Mouse (Mus musculus) bone marrow macrophage, adult 2 months (primary cell): Measurements from ENCODE around the gene Wdr38. TPM values are rescaled to one million over a fixed set of nuclear protein-coding genes. Genes with fewer than 3 reads are reported as not detected.

Source experiments
- H3K27ac ChIP-seq: 2 replicates; pipeline ENCODE4 v1.5.1; 2012; ENCODE audit warnings: low read depth, low read length; ENCODE audit not compliant: insufficient read depth
- H3K4me1 ChIP-seq: 2 replicates; pipeline ENCODE4 v1.6.1; 2012; ENCODE audit warnings: low read length; ENCODE audit not compliant: control insufficient read depth, insufficient read depth
- H3K4me3 ChIP-seq: 2 replicates; pipeline ENCODE4 v1.5.1; 2012; ENCODE audit warnings: mild to moderate bottlenecking, low read length, moderate library complexity; ENCODE audit not compliant: insufficient read depth
- CTCF ChIP-seq: IDR thresholded peaks from 2 replicates; pipeline ENCODE4 v1.5.1; 2012; ENCODE audit warnings: low read depth, mild to moderate bottlenecking, low read length, moderate library complexity
- POLR2A ChIP-seq: IDR thresholded peaks from 2 replicates; pipeline ENCODE4 v1.6.1; 2012; ENCODE audit warnings: mild to moderate bottlenecking, low read depth, low read length, borderline replicate concordance
- polyA plus RNA-seq: library from polyadenylated mRNA; stranded (reverse); fragments of >200 nt; gene quantifications from 2 replicates; pipeline ENCODE4 v1.2.4, GENCODE M21; 2012; ENCODE audit not compliant: missing spikeins, insufficient read depth, insufficient read length

The Wdr38 gene
- polyA plus RNA-seq, 1 experiment = 1.1 TPM

DNA sequence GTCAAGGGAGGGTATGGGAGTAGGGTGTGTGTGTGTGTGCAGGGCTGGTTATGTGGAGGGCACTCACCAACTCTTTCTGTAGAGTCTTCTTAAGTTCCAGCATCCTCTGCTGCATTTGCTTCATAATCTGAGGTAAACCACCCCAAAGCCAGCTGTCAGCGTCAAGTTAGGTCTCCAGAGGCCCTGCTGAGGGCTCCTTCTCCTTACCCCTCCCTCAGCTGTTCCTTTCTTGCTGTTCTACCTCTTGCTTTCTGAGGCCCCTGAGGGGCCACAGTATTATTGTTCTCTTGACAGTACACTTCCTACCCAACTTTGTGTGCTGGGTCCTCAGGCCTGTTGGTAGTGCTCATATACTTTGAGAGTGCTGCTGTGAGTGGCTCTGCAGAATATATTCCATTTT lies 22.7 kb downstream of the Wdr38 start:
- Histone ChIP-seq H3K4me3 (no peak overlapping the region), H3K4me1 (0 out of 2 replicates have a peak, but pooled peaks cover 3% of the 10 kb centered on the region), H3K27ac (no peak overlapping the region)
- no peak for TF ChIP-seq CTCF

DNA sequence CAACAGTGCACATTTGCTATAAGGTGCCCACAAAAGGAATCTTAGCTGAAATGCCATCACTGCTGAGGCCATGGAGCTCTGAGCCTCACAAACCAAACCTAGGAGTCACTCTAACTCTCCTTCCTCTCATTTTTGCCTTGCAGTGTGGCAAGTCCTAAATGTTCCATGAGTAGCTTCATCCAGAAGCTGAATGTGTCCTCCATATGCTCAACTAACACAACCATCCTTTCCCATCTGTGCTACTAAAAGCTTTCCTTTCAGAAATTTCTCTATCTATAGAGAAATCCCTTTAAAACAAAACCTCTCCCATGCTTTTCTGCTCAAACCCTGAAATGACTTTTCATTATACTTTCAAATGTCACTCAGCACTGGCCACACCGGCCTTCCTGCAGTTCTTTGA lies 34.3 kb downstream of the Wdr38 start:
- no peak for TF ChIP-seq CTCF
- TF ChIP-seq POLR2A = no peak
- H3K4me1 ChIP-seq = no peaks in the 10 kb centered on the region
- H3K27ac ChIP-seq = no peak overlapping the region
- no peak overlapping the region for H3K4me3 ChIP-seq

DNA sequence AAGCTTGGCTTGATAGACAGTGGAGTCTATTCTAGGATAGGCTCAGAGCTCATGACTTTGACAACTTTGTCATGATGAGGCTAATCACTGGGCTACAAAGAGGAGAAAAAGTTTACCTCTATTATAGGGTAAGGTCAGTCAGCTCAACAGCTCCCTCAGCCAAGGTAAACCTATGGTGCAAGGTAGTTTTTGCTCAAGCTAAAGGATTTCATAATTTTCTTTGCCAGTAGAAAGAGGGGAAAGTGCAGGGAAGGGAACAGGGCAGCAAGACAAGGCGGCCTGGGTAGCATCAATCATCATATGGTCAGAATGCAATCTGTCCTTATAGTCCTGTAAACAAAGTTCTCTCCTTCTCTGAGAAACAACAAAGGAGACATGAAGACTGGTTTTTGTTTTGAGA lies 42.9 kb downstream of the Wdr38 start:
- H3K4me3 ChIP-seq = no peak overlapping the region
- TF ChIP-seq POLR2A (no peak), CTCF (no peak)
- H3K27ac ChIP-seq = no peak overlapping the region
- no peaks in the 10 kb centered on the region for H3K4me1 ChIP-seq

DNA sequence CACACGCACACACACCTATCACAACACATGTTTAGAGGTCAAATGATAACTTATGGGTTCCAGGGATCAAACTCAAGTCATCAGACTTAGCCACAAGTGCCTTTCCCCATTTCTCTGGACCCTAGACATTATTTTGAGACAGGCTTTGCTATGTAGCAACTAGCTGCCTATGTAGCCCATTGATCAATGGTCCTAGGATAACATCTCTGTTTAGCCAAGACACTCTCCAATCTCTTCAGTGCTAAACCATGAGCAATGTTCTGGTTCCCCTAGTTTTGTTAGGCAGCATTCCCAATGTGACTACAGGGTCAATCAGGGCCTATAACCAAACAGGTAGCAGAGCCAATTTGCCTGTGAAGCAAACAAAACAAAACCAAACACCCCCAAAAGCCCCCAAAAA lies 51.2 kb downstream of the Wdr38 start:
- no peaks in the 10 kb centered on the region for H3K4me1 ChIP-seq
- no peak for TF ChIP-seq CTCF
- no peak overlapping the region for H3K4me3 ChIP-seq
- no peak overlapping the region for H3K27ac ChIP-seq

Other genes with a start within 250 kb of the Wdr38 start
- gene Nr6a1, start 69.8 kb upstream of the Wdr38 start, polyA plus RNA-seq = 2.8 and 3.2 TPM in 2 replicates
- gene Olfml2a, start 65.5 kb upstream of the Wdr38 start, polyA plus RNA-seq = not detected in 2 replicates
- 39.2 and 46.2 TPM in 2 replicates for gene Arpc5l, start 7.9 kb downstream of the Wdr38 start, polyA plus RNA-seq
- 194 and 204 TPM in 2 replicates for gene Rpl35, start 8.1 kb downstream of the Wdr38 start, polyA plus RNA-seq
- gene Golga1, start 68.1 kb downstream of the Wdr38 start, polyA plus RNA-seq = 19.3 and 20.1 TPM in 2 replicates
- gene Scai, start 193.3 kb downstream of the Wdr38 start, polyA plus RNA-seq = 7.2 and 9.5 TPM in 2 replicates
- gene Ppp6c, start 229.0 kb downstream of the Wdr38 start, polyA plus RNA-seq = 67.4 and 73.6 TPM in 2 replicates